Mouse (Mus musculus) C2C12 (cell line): ENCODE measurements around the gene Sox5. TPM values are rescaled to one million over a fixed set of nuclear protein-coding genes. Genes with fewer than 3 reads are reported as not detected.

ENCODE experiments used
- H3K27me3 ChIP-seq: one replicate; pipeline ENCODE4 v1.6.1; 2011; ENCODE audit not compliant: control insufficient read depth, insufficient read depth, insufficient read length
- H3K36me3 ChIP-seq: one replicate; pipeline ENCODE4 v1.6.1; 2011; ENCODE audit not compliant: control insufficient read depth, insufficient read depth
- H3K4me3 ChIP-seq: one replicate; pipeline ENCODE4 v1.5.1; 2011; ENCODE audit warnings: mild to moderate bottlenecking, control low read depth; ENCODE audit not compliant: poor library complexity, insufficient read depth, severe bottlenecking
- H3K79me2 ChIP-seq: one replicate; pipeline ENCODE4 v1.6.1; 2011; ENCODE audit not compliant: control insufficient read depth, insufficient read depth
- H3K79me3 ChIP-seq: one replicate; pipeline ENCODE4 v1.6.1; 2011; ENCODE audit warnings: low read depth, control low read depth
- H3ac ChIP-seq: one replicate; pipeline ENCODE3; 2011; ENCODE audit warnings: low read depth; ENCODE audit not compliant: control insufficient read depth, insufficient read length
- CEBPB ChIP-seq: IDR thresholded peaks from one replicate; pipeline ENCODE4 v1.6.1; 2011; ENCODE audit warnings: low read depth, mild to moderate bottlenecking, control low read depth, moderate library complexity
- CTCF ChIP-seq: IDR thresholded peaks from one replicate; pipeline ENCODE4 v1.5.1; 2011; ENCODE audit not compliant: control insufficient read depth, insufficient read depth, insufficient read length
- FOSL1 ChIP-seq: IDR thresholded peaks from one replicate; pipeline ENCODE4 v1.8.0; 2011; ENCODE audit warnings: mild to moderate bottlenecking, low read length; ENCODE audit not compliant: poor library complexity, insufficient read depth, severe bottlenecking
- MAX ChIP-seq: IDR thresholded peaks from one replicate; pipeline ENCODE4 v1.6.1; 2011; ENCODE audit warnings: mild to moderate bottlenecking, control low read depth
- MYOD1 ChIP-seq: IDR thresholded peaks from one replicate; pipeline ENCODE4 v1.6.1; 2011; ENCODE audit warnings: low read depth; ENCODE audit not compliant: control insufficient read depth, insufficient read length
- MYOG ChIP-seq: IDR thresholded peaks from one replicate; pipeline ENCODE4 v1.6.1; 2011; ENCODE audit not compliant: control insufficient read depth, insufficient read length; ENCODE audit errors: extremely low read depth
- USF1 ChIP-seq: IDR thresholded peaks from one replicate; pipeline ENCODE4 v1.6.1; 2011; ENCODE audit warnings: low read depth, mild to moderate bottlenecking, control low read depth, moderate library complexity
- polyA plus RNA-seq: library from polyadenylated mRNA; unstranded; fragments of >200 nt; fragmentation: generic; extraction: Trizol; gene quantifications from one replicate; pipeline ENCODE4 v1.2.1, GENCODE M21; 2012; ENCODE audit warnings: missing spikeins

Gene Sox5
- polyA plus RNA-seq, 1 experiment = 0.07 TPM

- Histone ChIP-seq H3K79me2 (no peaks in the 10 kb centered on the region), H3ac (no peak overlapping the region), H3K27me3 (no peaks in the 10 kb centered on the region), H3K79me3 (no peaks in the 10 kb centered on the region), H3K4me3 (no peak overlapping the region), H3K36me3 (no peaks in the 10 kb centered on the region)
- TF ChIP-seq MYOG (no peak), MAX (no peak), USF1 (no peak), CTCF (no peak), CEBPB (no peak), MYOD1 (no peak), FOSL1 (no peak)
Measured at GRCm38 (mm10) chr6:144336789-144337188, 445.0 kb downstream of the Sox5 start.

GRCm38 (mm10) chr6:144333146-144333545 is 448.6 kb downstream of the Sox5 start:
- no peaks in the 10 kb centered on the region for H3K27me3 ChIP-seq
- no peaks in the 10 kb centered on the region for H3K79me2 ChIP-seq
- TF ChIP-seq FOSL1 (no peak), CTCF (no peak), USF1 (no peak), MYOD1 (no peak), CEBPB (no peak), MYOG (no peak), MAX (no peak)
- no peaks in the 10 kb centered on the region for H3K79me3 ChIP-seq
- no peaks in the 10 kb centered on the region for H3K36me3 ChIP-seq
- H3ac ChIP-seq = no peak overlapping the region
- H3K4me3 ChIP-seq = no peak overlapping the region

GRCm38 (mm10) chr6:144332027-144332426 is 449.8 kb downstream of the Sox5 start:
- Histone ChIP-seq H3K4me3 (no peak overlapping the region), H3K27me3 (no peaks in the 10 kb centered on the region), H3K36me3 (no peaks in the 10 kb centered on the region), H3K79me2 (no peaks in the 10 kb centered on the region), H3ac (no peak overlapping the region), H3K79me3 (no peaks in the 10 kb centered on the region)
- no peak for TF ChIP-seq MYOG
- no peak for TF ChIP-seq CEBPB
- TF ChIP-seq CTCF = no peak
- TF ChIP-seq MAX = no peak
- TF ChIP-seq MYOD1 = no peak
- TF ChIP-seq USF1 = no peak
- TF ChIP-seq FOSL1 = no peak

GRCm38 (mm10) chr6:144329311-144329930 is 452.4 kb downstream of the Sox5 start:
- TF ChIP-seq MYOD1 (no peak), USF1 (no peak), CTCF (no peak), CEBPB (no peak), MAX (no peak), MYOG (no peak), FOSL1 (no peak)
- Histone ChIP-seq H3K27me3 (no peaks in the 10 kb centered on the region), H3K4me3 (no peak overlapping the region), H3K79me3 (no peaks in the 10 kb centered on the region), H3K36me3 (no peaks in the 10 kb centered on the region), H3ac (no peak overlapping the region), H3K79me2 (no peaks in the 10 kb centered on the region)

GRCm38 (mm10) chr6:144328779-144329178 is 453.0 kb downstream of the Sox5 start:
- Histone ChIP-seq H3K36me3 (no peaks in the 10 kb centered on the region), H3K79me3 (no peaks in the 10 kb centered on the region), H3K79me2 (no peaks in the 10 kb centered on the region), H3K27me3 (no peaks in the 10 kb centered on the region), H3K4me3 (no peak overlapping the region), H3ac (no peak overlapping the region)
- TF ChIP-seq MYOD1 = no peak
- TF ChIP-seq FOSL1 = no peak
- no peak for TF ChIP-seq USF1
- no peak for TF ChIP-seq MYOG
- TF ChIP-seq CTCF = no peak
- no peak for TF ChIP-seq MAX
- no peak for TF ChIP-seq CEBPB

- Histone ChIP-seq H3K36me3 (no peaks in the 10 kb centered on the region), H3K79me3 (no peaks in the 10 kb centered on the region), H3ac (no peak overlapping the region), H3K27me3 (no peaks in the 10 kb centered on the region), H3K4me3 (no peak overlapping the region), H3K79me2 (no peaks in the 10 kb centered on the region)
- TF ChIP-seq CTCF = no peak
- no peak for TF ChIP-seq MYOG
- TF ChIP-seq FOSL1 = no peak
- TF ChIP-seq USF1 = no peak
- TF ChIP-seq MAX = no peak
- TF ChIP-seq MYOD1 = no peak
- no peak for TF ChIP-seq CEBPB
Measured at GRCm38 (mm10) chr6:144326817-144327216, 455.0 kb downstream of the Sox5 start.
